Mouse (Mus musculus) bone marrow macrophage, adult 2 months (primary cell): Measurements from ENCODE around the gene Mvb12b. TPM values are rescaled to one million over a fixed set of nuclear protein-coding genes. Genes with fewer than 3 reads are reported as not detected.

Experiments
- H3K27ac ChIP-seq: 2 replicates; pipeline ENCODE4 v1.5.1; 2012; ENCODE audit warnings: low read depth, low read length; ENCODE audit not compliant: insufficient read depth
- H3K4me1 ChIP-seq: 2 replicates; pipeline ENCODE4 v1.6.1; 2012; ENCODE audit warnings: low read length; ENCODE audit not compliant: control insufficient read depth, insufficient read depth
- H3K4me3 ChIP-seq: 2 replicates; pipeline ENCODE4 v1.5.1; 2012; ENCODE audit warnings: mild to moderate bottlenecking, low read length, moderate library complexity; ENCODE audit not compliant: insufficient read depth
- CTCF ChIP-seq: IDR thresholded peaks from 2 replicates; pipeline ENCODE4 v1.5.1; 2012; ENCODE audit warnings: low read depth, mild to moderate bottlenecking, low read length, moderate library complexity
- POLR2A ChIP-seq: IDR thresholded peaks from 2 replicates; pipeline ENCODE4 v1.6.1; 2012; ENCODE audit warnings: mild to moderate bottlenecking, low read depth, low read length, borderline replicate concordance
- polyA plus RNA-seq: library from polyadenylated mRNA; stranded (reverse); fragments of >200 nt; gene quantifications from 2 replicates; pipeline ENCODE4 v1.2.4, GENCODE M21; 2012; ENCODE audit not compliant: missing spikeins, insufficient read depth, insufficient read length

Gene Mvb12b
- polyA plus RNA-seq, 1 experiment, result 17.0 TPM

GRCm38 (mm10) chr2:33814581-33814980 is 73.2 kb downstream of the Mvb12b start:
- TF ChIP-seq POLR2A, result no peak
- no peak for TF ChIP-seq CTCF
- peaks cover 22% of the 10 kb centered on the region for H3K4me1 ChIP-seq
- no peak overlapping the region for H3K27ac ChIP-seq
- no peak overlapping the region for H3K4me3 ChIP-seq

GRCm38 (mm10) chr2:33813501-33814240 is 74.1 kb downstream of the Mvb12b start:
- Histone ChIP-seq H3K27ac (no peak overlapping the region), H3K4me1 (peaks cover 22% of the 10 kb centered on the region), H3K4me3 (no peak overlapping the region)
- TF ChIP-seq POLR2A, result no peak
- no peak for TF ChIP-seq CTCF

- Histone ChIP-seq H3K4me3 (no peak overlapping the region), H3K27ac (no peak overlapping the region), H3K4me1 (peaks cover 22% of the 10 kb centered on the region)
- TF ChIP-seq CTCF, result no peak
- TF ChIP-seq POLR2A, result no peak
Observed at GRCm38 (mm10) chr2:33812980-33813379, 74.8 kb downstream of the Mvb12b start.

- H3K4me3 ChIP-seq, result no peak overlapping the region
- H3K27ac ChIP-seq, result no peak overlapping the region
- no peak for TF ChIP-seq CTCF
- TF ChIP-seq POLR2A, result no peak
- H3K4me1 ChIP-seq, result peaks cover 8% of the 10 kb centered on the region
Observed at GRCm38 (mm10) chr2:33811349-33811890, 76.3 kb downstream of the Mvb12b start.

GRCm38 (mm10) chr2:33809081-33809480 is 78.7 kb downstream of the Mvb12b start:
- Histone ChIP-seq H3K4me1 (no peaks in the 10 kb centered on the region), H3K27ac (no peak overlapping the region), H3K4me3 (no peak overlapping the region)
- TF ChIP-seq CTCF, result no peak
- TF ChIP-seq POLR2A, result no peak

GRCm38 (mm10) chr2:33808032-33808431 is 79.7 kb downstream of the Mvb12b start:
- TF ChIP-seq CTCF (no peak), POLR2A (no peak)
- Histone ChIP-seq H3K4me1 (no peaks in the 10 kb centered on the region), H3K27ac (no peak overlapping the region), H3K4me3 (no peak overlapping the region)

GRCm38 (mm10) chr2:33805640-33806039 is 82.1 kb downstream of the Mvb12b start:
- TF ChIP-seq CTCF (no peak), POLR2A (no peak)
- Histone ChIP-seq H3K4me3 (no peak overlapping the region), H3K4me1 (0 out of 2 replicates have a peak, but pooled peaks cover 2% of the 10 kb centered on the region), H3K27ac (no peak overlapping the region)

GRCm38 (mm10) chr2:33803717-33804214 is 84.0 kb downstream of the Mvb12b start:
- H3K27ac ChIP-seq, result no peak overlapping the region
- TF ChIP-seq CTCF (no peak), POLR2A (no peak)
- 0 out of 2 replicates have a peak, but pooled peaks cover 2% of the 10 kb centered on the region for H3K4me1 ChIP-seq
- no peak overlapping the region for H3K4me3 ChIP-seq

- Histone ChIP-seq H3K27ac (no peak overlapping the region), H3K4me1 (0 out of 2 replicates have a peak, but pooled peaks cover 2% of the 10 kb centered on the region), H3K4me3 (no peak overlapping the region)
- TF ChIP-seq CTCF, result no peak
- no peak for TF ChIP-seq POLR2A
Observed at GRCm38 (mm10) chr2:33803083-33803615, 84.6 kb downstream of the Mvb12b start.

- H3K4me1 ChIP-seq, result 0 out of 2 replicates have a peak, but pooled peaks cover 2% of the 10 kb centered on the region
- TF ChIP-seq POLR2A, result no peak
- TF ChIP-seq CTCF, result no peak
- no peak overlapping the region for H3K27ac ChIP-seq
- H3K4me3 ChIP-seq, result no peak overlapping the region
Observed at GRCm38 (mm10) chr2:33801760-33802159, 86.0 kb downstream of the Mvb12b start.
